Mouse (Mus musculus): Measurements from ENCODE around the gene Ugt1a9. TPM values are rescaled to one million over a fixed set of nuclear protein-coding genes. Genes with fewer than 3 reads are reported as not detected.
"Not testable (repeated sequence)": the region's sequence is repeated elsewhere in the genome, so short reads cannot be mapped to it uniquely, and the experiment has no call there.

The Ugt1a9 gene
- polyA plus RNA-seq, 2 experiments, result 0.21 to 0.34 TPM

- H3K36me3 ChIP-seq (replicated peaks; ENCODE audit: control insufficient read depth, insufficient read depth, low read depth), result no peaks in the 10 kb centered on the region
- no peak for ATAC-seq (ENCODE audit: insufficient read depth)
- no peaks in the 10 kb centered on the region for H3K9me3 ChIP-seq (ENCODE audit: control insufficient read depth, low read length)
- TF ChIP-seq EP300 (IDR thresholded peaks at IDR 0.05; ENCODE audit: low read depth) (no peak), CTCF (IDR thresholded peaks at IDR 0.05; ENCODE audit: low read depth) (no peak)
- no peaks in the 10 kb centered on the region for H3K27me3 ChIP-seq (ENCODE audit: control insufficient read depth, insufficient read depth, low read length)
- H3K9ac ChIP-seq (replicated peaks), result no peak overlapping the region
- H3K4me3 ChIP-seq (ENCODE audit: insufficient read depth in 1 of 2, low read depth in 2 of 2, low read length in 2 of 2), result no peak overlapping the region
- H3K4me1 ChIP-seq (replicated peaks; ENCODE audit: control insufficient read depth in 2 of 2, insufficient read depth in 2 of 2, low read length in 1 of 2), result peaks cover 0 to 18% of the 10 kb centered on the region in 2 experiments; a peak in 2 of 4 replicates
- 79% methylated on average over 1 of the region's 1 CpGs for WGBS (ENCODE audit: insufficient replicate concordance)
- H3K4me2 ChIP-seq (ENCODE audit: low read depth), result no peak overlapping the region
- H3K27ac ChIP-seq, result no peak overlapping the region
- DNase-seq (ENCODE audit: low read depth in 3 of 3, low spot score in 3 of 3), result no peak
Measured at GRCm38 (mm10) chr1:88138145-88138544, 67.5 kb downstream of the Ugt1a9 start.

- H3K9me3 ChIP-seq (ENCODE audit: control insufficient read depth, low read length); H3K4me3 ChIP-seq (ENCODE audit: insufficient read depth in 1 of 2, low read depth in 2 of 2, low read length in 2 of 2); H3K27me3 ChIP-seq (ENCODE audit: control insufficient read depth, insufficient read depth, low read length); H3K27ac ChIP-seq; H3K4me2 ChIP-seq (ENCODE audit: low read depth); H3K36me3 ChIP-seq (replicated peaks; ENCODE audit: control insufficient read depth, insufficient read depth, low read depth); H3K9ac ChIP-seq (replicated peaks): not testable (repeated sequence)
- WGBS (ENCODE audit: insufficient replicate concordance), result 13% methylated on average over 1 of the region's 1 CpGs
- H3K4me1 ChIP-seq (replicated peaks; ENCODE audit: control insufficient read depth in 2 of 2, insufficient read depth in 2 of 2, low read length in 1 of 2), result peaks cover 0 to 11% of the 10 kb centered on the region in 2 experiments; a peak in 2 of 4 replicates
- DNase-seq (ENCODE audit: low read depth in 3 of 3, low spot score in 3 of 3) (peak in 1 of 3 experiments; percentile 4), ATAC-seq (ENCODE audit: insufficient read depth) (peak; percentile 93)
Measured at GRCm38 (mm10) chr1:88140492-88140891, 69.9 kb downstream of the Ugt1a9 start.

DNA sequence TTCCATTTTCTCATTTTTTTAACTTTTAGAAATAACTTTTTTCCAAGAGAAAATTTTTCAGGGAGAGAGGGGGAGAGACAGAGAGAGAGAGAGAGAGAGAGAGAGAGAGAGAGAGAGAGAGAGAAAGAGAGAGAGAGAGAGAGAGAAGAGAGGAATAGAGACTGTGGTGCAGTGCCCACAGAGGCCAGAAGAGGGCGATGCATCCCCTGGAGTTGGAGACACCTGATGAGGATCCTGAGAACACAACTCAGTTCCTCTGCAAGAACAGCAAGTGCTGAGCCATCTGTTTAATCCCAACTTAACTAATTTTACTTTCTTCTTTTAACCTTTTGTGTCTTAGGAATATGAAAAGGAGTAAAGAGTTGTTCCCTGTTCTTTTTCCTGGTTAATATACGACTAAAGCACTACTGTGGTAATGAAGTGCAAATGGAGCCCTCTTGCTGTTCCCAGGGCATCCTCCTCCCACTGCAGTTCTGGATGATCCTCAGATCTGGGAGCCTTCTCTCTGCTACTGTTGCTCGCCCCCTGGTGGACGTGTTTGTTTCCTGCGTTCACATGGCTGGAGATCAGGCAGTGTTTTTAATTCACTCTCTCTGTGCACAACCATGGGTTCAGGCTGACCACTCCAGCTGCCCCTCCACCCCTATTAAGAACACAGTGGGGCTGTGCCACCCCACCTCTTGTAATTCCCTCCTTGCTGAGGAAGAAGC lies 73.5 kb downstream of the Ugt1a9 start:
- peaks cover 0 to 10% of the 10 kb centered on the region in 2 experiments; a peak in 2 of 4 replicates for H3K4me1 ChIP-seq (replicated peaks; ENCODE audit: control insufficient read depth in 2 of 2, insufficient read depth in 2 of 2, low read length in 1 of 2)
- 5% methylated on average over 4 of the region's 5 CpGs for WGBS (ENCODE audit: insufficient replicate concordance)
- not testable (repeated sequence) for H3K4me2 ChIP-seq (ENCODE audit: low read depth); H3K27ac ChIP-seq; H3K9ac ChIP-seq (replicated peaks); H3K4me3 ChIP-seq (ENCODE audit: insufficient read depth in 1 of 2, low read depth in 2 of 2, low read length in 2 of 2); H3K36me3 ChIP-seq (replicated peaks; ENCODE audit: control insufficient read depth, insufficient read depth, low read depth); H3K9me3 ChIP-seq (ENCODE audit: control insufficient read depth, low read length); H3K27me3 ChIP-seq (ENCODE audit: control insufficient read depth, insufficient read depth, low read length)
- peak; percentile 34; the same call in 1 of the 2 replicates for ATAC-seq (ENCODE audit: insufficient read depth)
- DNase-seq (ENCODE audit: low read depth in 3 of 3, low spot score in 3 of 3), result peak in 1 of 3 experiments; percentile 14
- TF ChIP-seq CTCF (IDR thresholded peaks at IDR 0.05; ENCODE audit: low read depth), result peak; percentile 68

GRCm38 (mm10) chr1:88145278-88145677 lies 74.7 kb downstream of the Ugt1a9 start:
- not testable (repeated sequence) for ATAC-seq (ENCODE audit: insufficient read depth); H3K4me3 ChIP-seq (ENCODE audit: insufficient read depth in 1 of 2, low read depth in 2 of 2, low read length in 2 of 2); H3K36me3 ChIP-seq (replicated peaks; ENCODE audit: control insufficient read depth, insufficient read depth, low read depth); H3K9ac ChIP-seq (replicated peaks); H3K4me2 ChIP-seq (ENCODE audit: low read depth); DNase-seq (ENCODE audit: low read depth in 3 of 3, low spot score in 3 of 3); H3K27me3 ChIP-seq (ENCODE audit: control insufficient read depth, insufficient read depth, low read length); H3K9me3 ChIP-seq (ENCODE audit: control insufficient read depth, low read length); H3K27ac ChIP-seq; H3K4me1 ChIP-seq (replicated peaks; ENCODE audit: control insufficient read depth in 2 of 2, insufficient read depth in 2 of 2, low read length in 1 of 2)
- peak; percentile 35 for TF ChIP-seq CTCF (IDR thresholded peaks at IDR 0.05; ENCODE audit: low read depth)
- WGBS (ENCODE audit: insufficient replicate concordance), result 39% methylated on average over 2 of the region's 2 CpGs

- WGBS (ENCODE audit: insufficient replicate concordance), result 48% methylated on average over 2 of the region's 2 CpGs
- TF ChIP-seq CTCF (IDR thresholded peaks at IDR 0.05; ENCODE audit: low read depth), result peak; percentile 43
- not testable (repeated sequence) for ATAC-seq (ENCODE audit: insufficient read depth); H3K4me1 ChIP-seq (replicated peaks; ENCODE audit: control insufficient read depth in 2 of 2, insufficient read depth in 2 of 2, low read length in 1 of 2); H3K27me3 ChIP-seq (ENCODE audit: control insufficient read depth, insufficient read depth, low read length); H3K9ac ChIP-seq (replicated peaks); H3K4me2 ChIP-seq (ENCODE audit: low read depth); DNase-seq (ENCODE audit: low read depth in 3 of 3, low spot score in 3 of 3); H3K4me3 ChIP-seq (ENCODE audit: insufficient read depth in 1 of 2, low read depth in 2 of 2, low read length in 2 of 2); H3K9me3 ChIP-seq (ENCODE audit: control insufficient read depth, low read length); H3K36me3 ChIP-seq (replicated peaks; ENCODE audit: control insufficient read depth, insufficient read depth, low read depth); H3K27ac ChIP-seq
Measured at GRCm38 (mm10) chr1:88150133-88150532, 79.5 kb downstream of the Ugt1a9 start.

All from liver, embryonic 14.5 days (tissue).